Mouse (Mus musculus): ENCODE measurements at regions not wholly inside any gene's neighbourhood (a gene's known extent, or its start where the extent isn't known, plus 50 kb on each side); places are given as distances from the start of the nearest gene placed in this dataset.

- no peak overlapping the region for H3K27ac ChIP-seq (replicated peaks)
- WGBS, result 78% methylated on average over 5 of the region's 5 CpGs
- H3K27me3 ChIP-seq (replicated peaks; ENCODE audit: low read depth, poor library complexity, severe bottlenecking), result no peaks in the 10 kb centered on the region
- H3K4me3 ChIP-seq, result no peak overlapping the region
- H3K4me1 ChIP-seq, result no peaks in the 10 kb centered on the region
- no peaks in the 10 kb centered on the region for H3K9me3 ChIP-seq
- no peaks in the 10 kb centered on the region for H3K36me3 ChIP-seq (replicated peaks)
- no peak for DNase-seq (ENCODE audit: low spot score)
These were observed 236.8 kb upstream of the Fbxo33 start for GRCm38 (mm10) chr12:59456175-59456851.

- Histone ChIP-seq H3K4me3 (no peak overlapping the region), H3K4me1 (no peaks in the 10 kb centered on the region), H3K27ac (replicated peaks) (no peak overlapping the region), H3K9me3 (no peaks in the 10 kb centered on the region), H3K36me3 (replicated peaks) (no peaks in the 10 kb centered on the region), H3K27me3 (replicated peaks; ENCODE audit: low read depth, poor library complexity, severe bottlenecking) (no peaks in the 10 kb centered on the region)
- 93% methylated on average over 6 of the region's 6 CpGs for WGBS
- DNase-seq (ENCODE audit: low spot score), result no peak
These were observed 195.5 kb upstream of the Fbxo33 start for GRCm38 (mm10) chr12:59415051-59415450.

GRCm38 (mm10) chr12:59411491-59411890, 192.0 kb upstream of the Fbxo33 start:
- Histone ChIP-seq H3K4me3 (no peak overlapping the region), H3K4me1 (no peaks in the 10 kb centered on the region), H3K27ac (replicated peaks) (no peak overlapping the region), H3K9me3 (no peaks in the 10 kb centered on the region), H3K27me3 (replicated peaks; ENCODE audit: low read depth, poor library complexity, severe bottlenecking) (no peaks in the 10 kb centered on the region), H3K36me3 (replicated peaks) (no peaks in the 10 kb centered on the region)
- 26% methylated on average over 1 of the region's 1 CpGs for WGBS
- DNase-seq (ENCODE audit: low spot score), result no peak

- H3K9me3 ChIP-seq, result no peaks in the 10 kb centered on the region
- 91% methylated on average over 3 of the region's 3 CpGs for WGBS
- no peak for DNase-seq (ENCODE audit: low spot score)
- no peak overlapping the region for H3K27ac ChIP-seq (replicated peaks)
- H3K36me3 ChIP-seq (replicated peaks), result no peaks in the 10 kb centered on the region
- H3K4me1 ChIP-seq, result no peaks in the 10 kb centered on the region
- H3K4me3 ChIP-seq, result no peak overlapping the region
- no peaks in the 10 kb centered on the region for H3K27me3 ChIP-seq (replicated peaks; ENCODE audit: low read depth, poor library complexity, severe bottlenecking)
These were observed 171.6 kb upstream of the Fbxo33 start for GRCm38 (mm10) chr12:59391103-59391502.

- Histone ChIP-seq H3K27me3 (replicated peaks; ENCODE audit: low read depth, poor library complexity, severe bottlenecking) (no peaks in the 10 kb centered on the region), H3K4me3 (no peak overlapping the region), H3K36me3 (replicated peaks) (no peaks in the 10 kb centered on the region), H3K4me1 (no peaks in the 10 kb centered on the region), H3K9me3 (no peaks in the 10 kb centered on the region), H3K27ac (replicated peaks) (no peak overlapping the region)
- 31% methylated on average over 3 of the region's 3 CpGs for WGBS
- peak; percentile 55 for DNase-seq (ENCODE audit: low spot score)
These were observed 163.3 kb upstream of the Fbxo33 start for GRCm38 (mm10) chr12:59382812-59383211.

GRCm38 (mm10) chr12:59341586-59341985, 122.1 kb upstream of the Fbxo33 start:
- Histone ChIP-seq H3K27ac (replicated peaks) (no peak overlapping the region), H3K36me3 (replicated peaks) (no peaks in the 10 kb centered on the region), H3K4me3 (no peak overlapping the region), H3K9me3 (no peaks in the 10 kb centered on the region), H3K27me3 (replicated peaks; ENCODE audit: low read depth, poor library complexity, severe bottlenecking) (no peaks in the 10 kb centered on the region), H3K4me1 (no peaks in the 10 kb centered on the region)
- 90% methylated on average over 2 of the region's 2 CpGs for WGBS
- no peak for DNase-seq (ENCODE audit: low spot score)

GRCm38 (mm10) chr12:59330753-59331152, 111.2 kb upstream of the Fbxo33 start:
- Histone ChIP-seq H3K4me3 (no peak overlapping the region), H3K4me1 (no peaks in the 10 kb centered on the region), H3K36me3 (replicated peaks) (no peaks in the 10 kb centered on the region), H3K27me3 (replicated peaks; ENCODE audit: low read depth, poor library complexity, severe bottlenecking) (no peaks in the 10 kb centered on the region), H3K27ac (replicated peaks) (no peak overlapping the region), H3K9me3 (no peaks in the 10 kb centered on the region)
- 79% methylated on average over 2 of the region's 2 CpGs for WGBS
- no peak for DNase-seq (ENCODE audit: low spot score)

- Histone ChIP-seq H3K36me3 (replicated peaks) (no peaks in the 10 kb centered on the region), H3K4me3 (no peak overlapping the region), H3K27ac (replicated peaks) (no peak overlapping the region), H3K27me3 (replicated peaks; ENCODE audit: low read depth, poor library complexity, severe bottlenecking) (no peaks in the 10 kb centered on the region), H3K9me3 (no peaks in the 10 kb centered on the region), H3K4me1 (no peaks in the 10 kb centered on the region)
- DNase-seq (ENCODE audit: low spot score), result no peak
- WGBS, result 74% methylated on average over 1 of the region's 1 CpGs
These were observed 93.2 kb upstream of the Fbxo33 start for GRCm38 (mm10) chr12:59312703-59313102.

GRCm38 (mm10) chr12:59307958-59308357, 88.4 kb upstream of the Fbxo33 start:
- no peak overlapping the region for H3K27ac ChIP-seq (replicated peaks)
- DNase-seq (ENCODE audit: low spot score), result no peak
- no peaks in the 10 kb centered on the region for H3K27me3 ChIP-seq (replicated peaks; ENCODE audit: low read depth, poor library complexity, severe bottlenecking)
- H3K4me3 ChIP-seq, result no peak overlapping the region
- WGBS, result 67% methylated on average over 1 of the region's 1 CpGs
- no peaks in the 10 kb centered on the region for H3K36me3 ChIP-seq (replicated peaks)
- H3K9me3 ChIP-seq, result no peaks in the 10 kb centered on the region
- H3K4me1 ChIP-seq, result no peaks in the 10 kb centered on the region

- H3K9me3 ChIP-seq, result no peaks in the 10 kb centered on the region
- H3K27me3 ChIP-seq (replicated peaks; ENCODE audit: low read depth, poor library complexity, severe bottlenecking), result no peaks in the 10 kb centered on the region
- H3K27ac ChIP-seq (replicated peaks), result no peak overlapping the region
- H3K4me3 ChIP-seq, result no peak overlapping the region
- H3K36me3 ChIP-seq (replicated peaks), result no peaks in the 10 kb centered on the region
- WGBS, result 65% methylated on average over 6 of the region's 6 CpGs
- no peaks in the 10 kb centered on the region for H3K4me1 ChIP-seq
- DNase-seq (ENCODE audit: low spot score), result no peak
These were observed 85.0 kb upstream of the Fbxo33 start for GRCm38 (mm10) chr12:59304522-59304921.
